Mouse (Mus musculus) midbrain, embryonic 16.5 days (tissue): ENCODE results near the gene Rdh7. TPM values are rescaled to one million over a fixed set of nuclear protein-coding genes. Genes with fewer than 3 reads are reported as not detected.
"Not testable (repeated sequence)": the region's sequence is repeated elsewhere in the genome, so short reads cannot be mapped to it uniquely, and the experiment has no call there.

Source experiments
- ATAC-seq: fragments of 200-750 bp; cut with Nextera tagmentation; 2 replicates; pipeline ENCODE4 v1.8.0; 2017; ENCODE audit warnings: moderate TSS enrichment
- H3K27ac ChIP-seq: fragments of 300-500 bp; sonication (generic); 2 replicates; pipeline ENCODE4 v1.5.1; 2014; ENCODE audit warnings: mild to moderate bottlenecking, low read length, mixed read lengths
- H3K27me3 ChIP-seq: fragments of 300-500 bp; sonication (generic); 2 replicates; pipeline ENCODE4 v1.6.1; 2014; ENCODE audit warnings: low read depth, low read length, mixed read lengths; ENCODE audit not compliant: control insufficient read depth, insufficient read depth
- H3K36me3 ChIP-seq: fragments of 300-500 bp; sonication (generic); 2 replicates; pipeline ENCODE4 v1.6.1; 2014; ENCODE audit warnings: mild to moderate bottlenecking, low read length, moderate library complexity, mixed read lengths; ENCODE audit not compliant: control insufficient read depth, insufficient read depth
- H3K4me1 ChIP-seq: fragments of 300-500 bp; sonication (generic); 2 replicates; pipeline ENCODE4 v1.6.1; 2014; ENCODE audit warnings: mild to moderate bottlenecking, low read length, mixed read lengths; ENCODE audit not compliant: control insufficient read depth, insufficient read depth
- H3K4me2 ChIP-seq: fragments of 300-500 bp; sonication (generic); 2 replicates; pipeline ENCODE4 v1.6.1; 2014; ENCODE audit warnings: mild to moderate bottlenecking, low read length, mixed read lengths
- H3K4me3 ChIP-seq: fragments of 300-500 bp; sonication (generic); 2 replicates; pipeline ENCODE4 v1.5.1; 2014; ENCODE audit warnings: low read depth, mild to moderate bottlenecking, low read length, moderate library complexity, mixed read lengths
- H3K9ac ChIP-seq: fragments of 300-500 bp; sonication (generic); 2 replicates; pipeline ENCODE4 v1.6.1; 2014; ENCODE audit warnings: low read depth, low read length, mixed read lengths
- H3K9me3 ChIP-seq: fragments of 300-500 bp; sonication (generic); replicated peaks from 2 replicates; pipeline ENCODE4 v1.6.1; 2014; ENCODE audit warnings: mild to moderate bottlenecking, low read length, mixed read lengths; ENCODE audit not compliant: control insufficient read depth, poor library complexity, severe bottlenecking
- WGBS: fragments of 180-500 bp; shearing (Covaris S2); extraction: QIAGEN DNeasy Blood & Tissue Kit; methylation state at CpG from one replicate; pipeline ENCODE4 v1.1.7; 2014; 5-methylcytosine and 5-hydroxymethylcytosine counted together
- polyA plus RNA-seq: library from polyadenylated mRNA; unstranded; fragments of >200 nt; fragmentation: Nextera tagmentation; extraction: Ambion mirVana; gene quantifications from 2 replicates; pipeline ENCODE4 v1.2.1, GENCODE M21; 2015

The Rdh7 gene
- polyA plus RNA-seq, 1 experiment from 2014 or later = not detected

DNA sequence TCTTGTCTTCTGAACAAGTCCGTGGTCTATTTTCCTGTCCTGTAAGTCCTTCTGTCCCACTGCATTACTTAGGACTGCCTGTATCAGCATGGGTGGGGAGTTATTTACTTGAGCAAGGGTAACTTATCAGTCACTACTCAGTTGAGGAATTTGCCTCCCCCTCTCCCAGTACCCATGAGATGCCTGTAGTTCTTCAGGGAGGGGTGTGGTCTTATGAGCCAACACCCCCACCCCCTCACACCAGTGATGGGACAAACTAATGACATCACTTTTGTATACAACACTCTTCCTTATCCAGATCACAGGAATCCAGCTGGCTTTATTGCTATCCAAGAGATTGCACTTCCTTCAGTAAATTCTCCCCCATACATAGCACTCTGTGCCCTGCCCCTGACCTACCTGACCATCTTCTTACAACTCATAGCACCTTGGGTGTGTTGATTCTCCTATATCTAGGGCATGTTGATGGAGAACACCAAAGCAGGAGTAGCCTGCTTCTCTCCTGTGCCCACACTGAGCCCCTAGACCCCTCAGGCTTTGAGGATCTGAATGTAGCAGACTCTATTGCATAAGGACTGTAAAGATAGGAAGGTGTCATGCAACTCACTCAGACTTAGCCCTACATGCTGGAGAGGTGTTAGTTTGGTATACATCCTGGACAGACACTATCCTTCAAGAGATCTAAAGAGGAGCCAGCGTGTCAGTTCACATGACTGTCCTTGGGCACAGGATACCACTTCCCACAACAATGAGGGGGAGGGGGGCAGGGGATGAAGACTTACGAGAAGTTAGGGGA is 10.2 kb downstream of the Rdh7 start:
- H3K9me3 ChIP-seq = no peaks in the 10 kb centered on the region
- ATAC-seq = no peak
- H3K36me3 ChIP-seq = no peaks in the 10 kb centered on the region
- WGBS = 75% methylated on average over 3 of the region's 3 CpGs
- H3K4me1 ChIP-seq = no peaks in the 10 kb centered on the region
- no peaks in the 10 kb centered on the region for H3K27me3 ChIP-seq
- H3K4me2 ChIP-seq = no peak overlapping the region
- no peak overlapping the region for H3K4me3 ChIP-seq
- H3K27ac ChIP-seq = no peak overlapping the region
- no peak overlapping the region for H3K9ac ChIP-seq

GRCm38 (mm10) chr10:127877681-127878080 is 10.9 kb downstream of the Rdh7 start:
- Histone ChIP-seq H3K36me3 (no peaks in the 10 kb centered on the region), H3K4me3 (no peak overlapping the region), H3K9ac (no peak overlapping the region), H3K4me2 (no peak overlapping the region), H3K4me1 (no peaks in the 10 kb centered on the region), H3K27me3 (no peaks in the 10 kb centered on the region), H3K27ac (no peak overlapping the region), H3K9me3 (no peaks in the 10 kb centered on the region)
- ATAC-seq = no peak
- WGBS = 51% methylated on average over 2 of the region's 2 CpGs

GRCm38 (mm10) chr10:127872484-127872883 is 16.1 kb downstream of the Rdh7 start:
- Histone ChIP-seq H3K36me3 (no peaks in the 10 kb centered on the region), H3K4me1 (no peaks in the 10 kb centered on the region), H3K4me2 (no peak overlapping the region), H3K27ac (no peak overlapping the region), H3K4me3 (no peak overlapping the region), H3K9me3 (peaks cover 10% of the 10 kb centered on the region; the same call in 1 of the 2 replicates), H3K9ac (no peak overlapping the region), H3K27me3 (no peaks in the 10 kb centered on the region)
- 80% methylated on average over 4 of the region's 4 CpGs for WGBS
- no peak for ATAC-seq

DNA sequence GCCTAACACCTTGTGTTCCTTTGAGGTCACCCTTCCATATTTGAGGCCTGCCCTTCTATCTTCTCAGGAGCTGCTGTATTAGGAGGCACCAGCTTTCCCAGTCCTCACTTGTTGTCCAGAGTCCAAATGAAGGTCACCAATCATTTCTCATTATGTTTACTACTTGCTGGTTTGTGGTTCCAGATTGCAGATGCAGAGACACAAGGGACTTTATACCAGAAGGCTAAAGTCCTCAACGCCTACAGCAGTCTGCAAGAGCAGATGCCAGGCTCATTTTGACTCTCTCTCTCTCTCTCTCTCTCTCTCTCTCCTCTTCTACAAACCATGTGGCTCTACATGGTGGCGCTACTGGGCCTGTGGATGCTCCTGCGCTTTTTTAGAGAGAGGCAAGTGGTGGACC is 22.4 kb downstream of the Rdh7 start, which contains the start of gene Rdh16f2:
Gene Rdh16f2 (plus strand): TSS at position 243 of the 400 bp plus-strand sequence.
- 92% methylated on average over 3 of the region's 3 CpGs for WGBS
- ATAC-seq = no peak
- Histone ChIP-seq H3K9me3 (peaks cover 8% of the 10 kb centered on the region; the same call in 1 of the 2 replicates), H3K4me1 (no peaks in the 10 kb centered on the region), H3K4me2 (no peak within 1 kb of the TSS), H3K36me3 (no peaks in the 10 kb centered on the region), H3K4me3 (no peak within 1 kb of the TSS), H3K27me3 (no peaks in the 10 kb centered on the region), H3K9ac (no peak within 1 kb of the TSS), H3K27ac (no peak within 1 kb of the TSS)

DNA sequence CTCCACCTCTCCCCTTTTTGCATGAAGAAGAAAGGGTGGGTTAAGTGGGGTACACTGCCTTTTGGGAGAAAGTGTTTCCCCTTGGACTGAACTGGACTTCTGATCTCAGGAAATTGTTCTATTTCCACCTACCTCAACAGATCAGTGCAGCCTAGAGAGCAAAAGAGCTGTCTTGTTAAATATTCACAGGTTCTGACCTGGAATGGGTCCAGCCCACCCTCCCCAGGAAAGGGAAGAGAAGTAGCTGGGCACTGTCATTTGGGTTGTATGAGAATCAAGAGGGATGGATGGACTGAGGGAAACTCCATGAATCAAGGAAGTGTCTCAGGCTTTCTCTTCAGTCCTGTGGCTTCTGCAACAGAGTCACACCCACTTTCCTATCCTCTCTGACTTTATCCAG is 23.7 kb downstream of the Rdh7 start:
- H3K4me1 ChIP-seq = no peaks in the 10 kb centered on the region
- H3K27me3 ChIP-seq = no peaks in the 10 kb centered on the region
- no peak overlapping the region for H3K9ac ChIP-seq
- no peak overlapping the region for H3K27ac ChIP-seq
- ATAC-seq = no peak
- H3K4me3 ChIP-seq = no peak overlapping the region
- no peaks in the 10 kb centered on the region for H3K9me3 ChIP-seq
- no peak overlapping the region for H3K4me2 ChIP-seq
- no peaks in the 10 kb centered on the region for H3K36me3 ChIP-seq

GRCm38 (mm10) chr10:127856376-127856775 is 32.2 kb downstream of the Rdh7 start:
- Histone ChIP-seq H3K9ac (no peak overlapping the region), H3K4me2 (no peak overlapping the region), H3K9me3 (no peaks in the 10 kb centered on the region), H3K4me3 (no peak overlapping the region), H3K36me3 (no peaks in the 10 kb centered on the region), H3K27ac (no peak overlapping the region), H3K4me1 (no peaks in the 10 kb centered on the region), H3K27me3 (no peaks in the 10 kb centered on the region)
- no peak for ATAC-seq

GRCm38 (mm10) chr10:127849628-127850027 is 39.0 kb downstream of the Rdh7 start, which contains the start of gene Rdh19:
Gene Rdh19, plus strand, starts transcription at chr10:127849928.
- Histone ChIP-seq H3K27me3 (no peaks in the 10 kb centered on the region), H3K27ac (no peak within 1 kb of the TSS), H3K4me1 (no peaks in the 10 kb centered on the region), H3K9ac (no peak within 1 kb of the TSS), H3K4me3 (no peak within 1 kb of the TSS), H3K9me3 (no peaks in the 10 kb centered on the region), H3K4me2 (no peak within 1 kb of the TSS), H3K36me3 (no peaks in the 10 kb centered on the region)
- ATAC-seq = no peak
- 89% methylated on average over 1 of the region's 1 CpGs for WGBS

GRCm38 (mm10) chr10:127848089-127848488 is 40.5 kb downstream of the Rdh7 start:
- Histone ChIP-seq H3K36me3 (no peaks in the 10 kb centered on the region), H3K4me3 (no peak overlapping the region), H3K4me2 (no peak overlapping the region), H3K9ac (no peak overlapping the region), H3K27me3 (no peaks in the 10 kb centered on the region), H3K4me1 (no peaks in the 10 kb centered on the region), H3K9me3 (no peaks in the 10 kb centered on the region), H3K27ac (no peak overlapping the region)
- ATAC-seq = no peak
- 71% methylated on average over 1 of the region's 1 CpGs for WGBS

DNA sequence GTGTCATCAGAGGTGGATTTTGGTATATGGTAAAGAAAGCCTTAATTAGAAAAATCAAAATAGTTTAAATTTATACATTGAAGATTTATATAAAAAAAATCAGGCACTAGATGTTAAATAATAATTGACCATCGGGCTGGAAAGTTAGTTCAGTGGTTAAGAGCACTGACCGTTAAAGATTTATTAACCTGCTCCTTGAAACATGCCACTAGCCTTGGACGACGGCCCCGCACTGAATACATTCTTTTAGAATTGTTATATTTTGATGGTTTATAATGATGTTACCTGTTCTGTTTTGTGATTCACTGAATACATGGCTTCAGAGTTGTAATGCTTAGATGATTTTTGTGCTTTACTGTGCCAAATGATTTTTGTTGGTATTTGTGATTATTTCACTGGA is 42.7 kb downstream of the Rdh7 start:
- ATAC-seq, H3K36me3 ChIP-seq, H3K4me3 ChIP-seq, H3K9ac ChIP-seq, H3K4me2 ChIP-seq, H3K4me1 ChIP-seq, H3K27ac ChIP-seq, H3K27me3 ChIP-seq, H3K9me3 ChIP-seq: not testable (repeated sequence)
- WGBS = 92% methylated on average over 5 of the region's 5 CpGs
